Mouse (Mus musculus) cortical plate, adult 2 months (tissue): ENCODE data around the gene Bmt2.

Experiments
- CTCF ChIP-seq: fragments of 200-500 bp; IDR thresholded peaks from 2 replicates; pipeline ENCODE4 v1.5.1; 2011; ENCODE audit warnings: mild to moderate bottlenecking, control low read depth, low read length; ENCODE audit not compliant: insufficient read depth; ENCODE audit errors: extremely low read depth
- POLR2A ChIP-seq: fragments of 200-500 bp; IDR thresholded peaks from 2 replicates; pipeline ENCODE4 v1.6.1; 2011; ENCODE audit warnings: mild to moderate bottlenecking, low read length, control low read depth; ENCODE audit not compliant: insufficient read depth; ENCODE audit errors: extremely low read depth

GRCm38 (mm10) chr6:13607621-13608493 lies 69.9 kb downstream of the Bmt2 start, which contains the start of gene Tmem168:
- TF ChIP-seq CTCF: no peak
- peak; percentile 68 for TF ChIP-seq POLR2A
